Mouse (Mus musculus) embryonic facial prominence, embryonic 12.5 days (tissue): Measurements from ENCODE around the gene Flt3. TPM values are rescaled to one million over a fixed set of nuclear protein-coding genes. Genes with fewer than 3 reads are reported as not detected.

Source experiments
- ATAC-seq: fragments of 200-750 bp; cut with Nextera tagmentation; 2 replicates; pipeline ENCODE4 v1.8.0; 2017; ENCODE audit not compliant: insufficient number of reproducible peaks, insufficient read depth, low FRiP score, low TSS enrichment
- H3K27ac ChIP-seq: fragments of 300-500 bp; sonication (generic); 2 replicates; pipeline ENCODE4 v1.5.1; 2016; ENCODE audit warnings: mild to moderate bottlenecking
- H3K27me3 ChIP-seq: fragments of 300-500 bp; sonication (generic); 2 replicates; pipeline ENCODE4 v1.6.1; 2016; ENCODE audit warnings: mild to moderate bottlenecking, moderate library complexity
- H3K36me3 ChIP-seq: fragments of 300-500 bp; sonication (generic); 2 replicates; pipeline ENCODE4 v1.6.1; 2016; ENCODE audit warnings: mild to moderate bottlenecking
- H3K4me1 ChIP-seq: fragments of 300-500 bp; sonication (generic); 2 replicates; pipeline ENCODE4 v1.6.1; 2016
- H3K4me2 ChIP-seq: fragments of 300-500 bp; sonication (generic); replicated peaks from 2 replicates; pipeline ENCODE4 v1.6.1; 2016; ENCODE audit warnings: mild to moderate bottlenecking, moderate library complexity
- H3K4me3 ChIP-seq: fragments of 300-500 bp; sonication (generic); 2 replicates; pipeline ENCODE4 v1.5.1; 2016; ENCODE audit warnings: mild to moderate bottlenecking
- H3K9ac ChIP-seq: fragments of 300-500 bp; sonication (generic); 2 replicates; pipeline ENCODE4 v1.6.1; 2016; ENCODE audit warnings: mild to moderate bottlenecking, moderate library complexity
- H3K9me3 ChIP-seq: fragments of 300-500 bp; sonication (generic); 2 replicates; pipeline ENCODE4 v1.6.1; 2016; ENCODE audit warnings: mild to moderate bottlenecking, moderate library complexity
- WGBS: fragments of 180-500 bp; shearing (Covaris S2); methylation state at CpG from one replicate; pipeline ENCODE4 v1.1.7; 2016; 5-methylcytosine and 5-hydroxymethylcytosine counted together
- polyA plus RNA-seq: library from polyadenylated mRNA; unstranded; fragments of >200 nt; fragmentation: Nextera tagmentation; extraction: Ambion mirVana; gene quantifications from 2 replicates; pipeline ENCODE4 v1.2.1, GENCODE M21; 2016

The Flt3 gene
- polyA plus RNA-seq, 1 experiment from 2014 or later, result 0.37 TPM

- no peaks in the 10 kb centered on the region for H3K36me3 ChIP-seq
- no peaks in the 10 kb centered on the region for H3K9me3 ChIP-seq
- H3K27ac ChIP-seq, result no peak overlapping the region
- WGBS, result under 1% methylated on average over 58 of the region's 58 CpGs
- no peak for ATAC-seq
- no peak overlapping the region for H3K9ac ChIP-seq
- H3K27me3 ChIP-seq, result peaks cover 99% of the 10 kb centered on the region
- H3K4me2 ChIP-seq, result peak overlapping the region; percentile 17; the same call in 1 of the 2 replicates
- peaks cover 5% of the 10 kb centered on the region; the same call in 1 of the 2 replicates for H3K4me1 ChIP-seq
- H3K4me3 ChIP-seq, result peak overlapping the region; percentile 16; the same call in 1 of the 2 replicates
Observed at GRCm38 (mm10) chr5:147305856-147306637, 94.2 kb downstream of the Flt3 start.

GRCm38 (mm10) chr5:147305166-147305565 lies 95.1 kb downstream of the Flt3 start:
- ATAC-seq, result no peak
- no peak overlapping the region for H3K9ac ChIP-seq
- peaks cover 5% of the 10 kb centered on the region; the same call in 1 of the 2 replicates for H3K4me1 ChIP-seq
- H3K9me3 ChIP-seq, result no peaks in the 10 kb centered on the region
- no peaks in the 10 kb centered on the region for H3K36me3 ChIP-seq
- H3K27me3 ChIP-seq, result peaks cover 98% of the 10 kb centered on the region
- H3K4me3 ChIP-seq, result no peak overlapping the region
- no peak overlapping the region for H3K27ac ChIP-seq
- H3K4me2 ChIP-seq, result no peak overlapping the region
- 2% methylated on average over 16 of the region's 16 CpGs for WGBS

GRCm38 (mm10) chr5:147304276-147305155 lies 95.8 kb downstream of the Flt3 start:
- Histone ChIP-seq H3K36me3 (no peaks in the 10 kb centered on the region), H3K9me3 (no peaks in the 10 kb centered on the region), H3K4me1 (peaks cover 10% of the 10 kb centered on the region; the same call in 1 of the 2 replicates), H3K4me2 (0 out of 2 replicates have a peak overlapping the region, but pooled peaks have one; percentile 1), H3K27ac (no peak overlapping the region), H3K27me3 (peaks cover 98% of the 10 kb centered on the region), H3K9ac (no peak overlapping the region), H3K4me3 (no peak overlapping the region)
- ATAC-seq, result no peak
- WGBS, result under 1% methylated on average over 54 of the region's 54 CpGs

- Histone ChIP-seq H3K4me2 (no peak overlapping the region), H3K9ac (no peak overlapping the region), H3K27me3 (peaks cover 98% of the 10 kb centered on the region), H3K4me3 (no peak overlapping the region), H3K27ac (no peak overlapping the region), H3K36me3 (no peaks in the 10 kb centered on the region), H3K4me1 (peaks cover 13% of the 10 kb centered on the region; the same call in 1 of the 2 replicates), H3K9me3 (no peaks in the 10 kb centered on the region)
- WGBS, result 3% methylated on average over 13 of the region's 13 CpGs
- no peak for ATAC-seq
Observed at GRCm38 (mm10) chr5:147302746-147303400, 97.4 kb downstream of the Flt3 start.

- Histone ChIP-seq H3K4me3 (no peak overlapping the region), H3K27ac (no peak overlapping the region), H3K4me1 (peaks cover 13% of the 10 kb centered on the region; the same call in 1 of the 2 replicates), H3K9ac (no peak overlapping the region), H3K9me3 (no peaks in the 10 kb centered on the region), H3K36me3 (no peaks in the 10 kb centered on the region), H3K4me2 (no peak overlapping the region), H3K27me3 (peaks cover 98% of the 10 kb centered on the region)
- ATAC-seq, result no peak
- WGBS, result 3% methylated on average over 8 of the region's 8 CpGs
Observed at GRCm38 (mm10) chr5:147302141-147302540, 98.1 kb downstream of the Flt3 start.

GRCm38 (mm10) chr5:147301781-147302070 lies 98.6 kb downstream of the Flt3 start:
- Histone ChIP-seq H3K27me3 (peaks cover 98% of the 10 kb centered on the region), H3K27ac (no peak overlapping the region), H3K4me3 (no peak overlapping the region), H3K36me3 (no peaks in the 10 kb centered on the region), H3K4me2 (no peak overlapping the region), H3K9ac (no peak overlapping the region), H3K4me1 (peaks cover 10% of the 10 kb centered on the region; the same call in 1 of the 2 replicates), H3K9me3 (no peaks in the 10 kb centered on the region)
- WGBS, result 2% methylated on average over 10 of the region's 10 CpGs
- no peak for ATAC-seq

- WGBS, result under 1% methylated on average over 21 of the region's 21 CpGs
Observed at GRCm38 (mm10) chr5:147300917-147301780, 99.1 kb downstream of the Flt3 start.

GRCm38 (mm10) chr5:147300001-147300363 lies 100.3 kb downstream of the Flt3 start:
- no peak for ATAC-seq
- Histone ChIP-seq H3K4me3 (peak overlapping the region; percentile 10; the same call in 1 of the 2 replicates), H3K9me3 (no peaks in the 10 kb centered on the region), H3K4me2 (peak overlapping the region; percentile 27; the same call in 1 of the 2 replicates), H3K4me1 (peaks cover 8% of the 10 kb centered on the region; the same call in 1 of the 2 replicates), H3K36me3 (no peaks in the 10 kb centered on the region), H3K27me3 (peaks cover 97% of the 10 kb centered on the region), H3K9ac (no peak overlapping the region), H3K27ac (no peak overlapping the region)
- WGBS, result 3% methylated on average over 4 of the region's 4 CpGs

More at GRCm38 (mm10) chr5:147300917-147301780, 99.1 kb downstream of the Flt3 start:
- Histone ChIP-seq H3K27ac (no peak overlapping the region), H3K4me2 (no peak overlapping the region), H3K9ac (no peak overlapping the region), H3K9me3 (no peaks in the 10 kb centered on the region), H3K36me3 (no peaks in the 10 kb centered on the region), H3K4me3 (no peak overlapping the region), H3K27me3 (peaks cover 97% of the 10 kb centered on the region), H3K4me1 (peaks cover 8% of the 10 kb centered on the region; the same call in 1 of the 2 replicates)
- no peak for ATAC-seq

- Histone ChIP-seq H3K36me3 (no peaks in the 10 kb centered on the region), H3K4me1 (peaks cover 8% of the 10 kb centered on the region; the same call in 1 of the 2 replicates), H3K4me3 (peak overlapping the region; percentile 10; the same call in 1 of the 2 replicates), H3K27me3 (peaks cover 97% of the 10 kb centered on the region), H3K9ac (no peak overlapping the region), H3K27ac (no peak overlapping the region), H3K4me2 (peak overlapping the region; percentile 27), H3K9me3 (no peaks in the 10 kb centered on the region)
- under 1% methylated on average over 41 of the region's 41 CpGs for WGBS
- peak; percentile 61 for ATAC-seq
Observed at GRCm38 (mm10) chr5:147299255-147300000, 100.9 kb downstream of the Flt3 start.

GRCm38 (mm10) chr5:147297249-147297648 lies 103.0 kb downstream of the Flt3 start:
- 61% methylated on average over 4 of the region's 5 CpGs for WGBS
- H3K9me3 ChIP-seq, result no peaks in the 10 kb centered on the region
- no peak overlapping the region for H3K9ac ChIP-seq
- no peak for ATAC-seq
- no peak overlapping the region for H3K4me2 ChIP-seq
- H3K36me3 ChIP-seq, result no peaks in the 10 kb centered on the region
- H3K4me1 ChIP-seq, result peaks cover 8% of the 10 kb centered on the region; the same call in 1 of the 2 replicates
- H3K27ac ChIP-seq, result no peak overlapping the region
- no peak overlapping the region for H3K4me3 ChIP-seq
- peaks cover 97% of the 10 kb centered on the region for H3K27me3 ChIP-seq
